Mouse (Mus musculus) c-Kit-negative CD71-positive TER-119-positive erythroid progenitor cells, embryonic 14.5 days (primary cell): ENCODE results near the gene Ebp.

Source experiments
- DNase-seq: peaks from one replicate; pipeline ENCODE4 v3.0.0-alpha.2; 2013; ENCODE audit warnings: low read depth, low spot score

The Ebp gene

DNA sequence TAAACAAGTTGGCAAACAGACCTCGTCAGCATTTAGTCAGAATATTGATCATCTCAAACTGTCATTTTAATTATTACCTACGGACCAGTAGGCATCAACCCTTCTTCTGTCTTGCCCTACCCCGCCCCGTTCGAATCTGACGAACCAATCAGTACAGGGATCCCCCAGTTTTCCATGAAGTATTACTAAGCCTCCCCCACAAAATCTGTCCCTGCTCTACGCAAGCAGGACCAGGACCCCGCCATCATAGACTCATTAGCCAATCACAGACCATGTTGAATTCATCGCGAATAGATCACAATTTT is at the start of gene Ebp:
Ebp (minus strand) TSS at position 94 of the 305 bp plus-strand sequence.
- no peak for DNase-seq

DNA sequence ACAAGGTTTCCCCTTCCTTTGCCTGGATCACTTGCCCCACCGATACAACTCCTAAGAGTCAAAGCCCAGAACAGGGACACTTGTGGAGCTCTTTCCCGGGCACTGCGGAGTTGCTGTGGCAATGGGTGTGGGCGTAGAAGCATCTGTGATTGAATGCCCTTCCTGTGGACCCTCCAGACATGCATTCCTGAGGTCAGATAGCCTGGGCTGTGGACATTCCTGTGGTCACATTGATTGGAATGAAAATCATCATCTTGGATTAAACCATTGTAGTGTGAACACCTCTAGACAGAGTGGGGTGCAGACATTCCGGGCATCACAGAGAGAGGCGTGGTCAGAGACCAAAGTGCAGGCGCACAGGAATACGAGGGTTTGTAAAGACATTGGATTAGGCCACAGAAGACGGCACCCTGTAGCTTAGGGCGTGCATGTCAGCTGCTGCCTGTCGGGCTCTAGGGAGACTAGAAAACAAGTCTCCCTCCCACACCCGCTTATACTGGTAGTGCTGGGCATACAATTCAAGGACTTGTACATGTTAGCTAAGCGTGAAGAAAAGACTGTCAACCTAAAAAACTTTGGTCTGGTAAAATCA is 45.6 kb upstream of the Ebp start:
- DNase-seq: no peak

DNA sequence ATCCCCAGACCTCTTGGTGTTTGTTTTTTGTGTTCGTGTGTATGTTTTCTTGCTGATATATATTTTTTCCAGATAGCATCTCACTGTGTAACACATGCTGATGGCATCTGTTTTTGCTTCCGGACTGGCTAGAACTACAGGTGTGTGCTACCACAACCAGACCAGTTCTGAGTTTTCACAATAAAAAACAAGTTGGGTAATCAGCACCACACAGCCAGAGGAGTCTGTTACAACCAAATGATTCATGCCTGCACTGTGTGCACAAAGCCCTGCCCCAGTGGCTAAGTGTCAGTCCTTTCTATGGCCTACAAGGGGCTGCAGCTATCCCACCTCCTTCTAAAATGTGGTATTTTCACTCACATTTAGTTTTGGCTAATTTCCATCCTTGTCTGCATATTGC is 43.4 kb upstream of the Ebp start:
- no peak for DNase-seq

DNA sequence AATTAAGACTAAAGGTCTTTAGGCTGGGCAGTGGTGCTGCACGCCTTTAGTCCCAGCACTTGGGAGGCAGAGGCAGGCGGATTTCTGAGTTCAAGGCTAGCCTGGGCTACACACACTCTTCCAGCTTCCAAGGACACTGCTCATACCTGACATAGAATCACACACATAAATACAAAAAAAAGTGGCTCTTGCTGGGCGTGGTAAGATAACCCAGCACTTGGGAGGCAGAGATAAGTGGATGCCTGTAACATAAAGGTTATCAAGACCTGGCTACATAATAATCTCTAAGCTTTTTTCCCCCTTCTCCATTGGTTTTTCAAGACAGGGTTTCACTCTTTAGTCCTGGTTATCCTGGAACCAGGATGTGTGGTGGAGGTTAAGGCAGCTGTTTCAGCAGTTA is 40.3 kb upstream of the Ebp start:
- no peak for DNase-seq

DNA sequence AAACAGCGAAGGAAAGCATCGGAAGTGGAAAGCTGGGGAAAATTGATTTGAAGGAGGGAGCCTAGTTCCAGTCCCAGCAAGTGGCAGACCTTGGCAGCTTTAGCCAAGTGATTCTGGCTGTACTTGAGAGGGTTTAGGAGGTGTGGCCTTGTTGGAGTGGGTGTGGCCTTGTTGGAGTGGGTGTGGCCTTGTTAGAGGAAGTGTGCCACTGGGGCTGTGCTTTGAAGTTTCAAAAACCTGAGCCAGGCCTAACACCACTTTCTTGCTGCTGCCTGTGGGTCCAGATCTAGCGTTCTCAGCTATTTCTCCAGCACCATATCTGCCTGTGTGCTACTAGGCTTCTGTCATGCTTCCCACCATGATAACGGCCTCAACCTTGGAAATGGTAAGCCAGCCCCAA is 37.0 kb upstream of the Ebp start:
- DNase-seq: no peak

DNA sequence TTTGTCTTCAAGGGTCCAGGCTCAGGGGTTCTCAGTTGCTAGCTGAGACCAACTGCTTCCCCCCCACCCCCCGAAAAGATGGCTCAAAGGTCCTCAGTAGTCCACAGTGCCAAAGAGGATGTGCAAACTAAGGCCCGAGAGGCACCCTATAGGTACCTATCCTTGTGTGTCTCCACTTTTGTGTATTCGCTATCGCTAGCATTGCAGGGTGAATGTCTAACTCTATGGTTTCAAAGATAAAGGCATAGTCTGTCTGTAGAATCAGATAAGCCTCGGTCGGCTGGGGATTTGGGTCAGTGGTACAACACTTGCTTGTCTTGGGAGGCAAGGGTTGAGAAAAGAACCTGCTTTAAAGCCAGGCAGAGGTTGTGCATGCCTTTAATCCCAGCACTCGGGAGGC is 30.2 kb upstream of the Ebp start:
- no peak for DNase-seq

DNA sequence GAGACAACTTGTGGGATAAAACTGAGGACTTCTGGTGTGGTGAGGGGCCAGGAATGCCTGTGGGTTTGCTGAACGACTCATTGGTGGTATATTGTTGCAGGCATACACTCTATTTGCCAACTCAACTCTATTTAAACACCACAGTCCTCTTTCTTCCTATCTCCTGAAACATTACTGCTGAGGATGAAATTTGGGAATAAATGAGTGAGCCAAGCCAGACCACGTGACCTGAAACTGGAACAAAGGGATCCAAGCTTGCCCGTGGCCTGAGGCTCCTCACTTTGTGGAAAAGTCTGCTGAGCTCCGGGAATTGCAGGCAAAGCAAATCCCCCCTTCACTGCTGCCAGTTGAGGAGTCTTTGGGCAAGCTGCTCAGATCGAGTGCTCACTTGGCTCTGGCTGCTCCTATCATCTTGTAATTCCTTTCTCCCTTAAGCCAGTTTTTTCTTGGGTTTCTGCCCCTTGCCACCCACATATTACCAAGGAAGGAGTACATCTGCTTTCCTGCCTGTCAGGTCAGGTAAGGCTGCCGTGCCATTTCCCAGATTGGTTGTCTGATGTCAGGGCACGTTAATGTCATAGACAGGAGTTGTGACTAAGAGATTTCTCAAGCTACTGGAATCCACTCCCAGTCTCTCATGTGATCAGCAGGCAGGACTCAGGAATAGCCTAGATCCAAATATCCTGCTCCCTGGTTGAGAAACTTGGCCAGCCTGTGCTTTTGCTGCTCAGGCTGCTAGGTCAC is 29.5 kb upstream of the Ebp start:
- DNase-seq: no peak

DNA sequence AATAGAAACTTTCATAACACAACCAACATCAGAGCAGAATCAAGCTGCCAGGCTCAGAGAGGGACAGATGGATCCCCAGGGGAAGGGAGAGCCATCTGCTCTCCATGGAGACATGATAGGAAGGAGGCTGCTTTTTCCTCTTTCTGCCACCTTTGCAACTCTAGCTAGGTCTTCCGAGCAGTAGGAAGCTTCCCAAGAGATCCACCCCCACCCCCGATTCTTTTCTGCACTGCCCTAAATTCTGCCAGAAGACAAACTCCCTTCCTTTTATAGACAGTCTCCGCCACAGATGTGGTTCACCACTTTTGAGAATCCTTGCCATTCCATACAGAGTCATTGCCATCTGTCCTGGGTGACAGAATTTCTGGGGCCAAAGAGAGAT is 29.0 kb upstream of the Ebp start:
- DNase-seq: no peak

DNA sequence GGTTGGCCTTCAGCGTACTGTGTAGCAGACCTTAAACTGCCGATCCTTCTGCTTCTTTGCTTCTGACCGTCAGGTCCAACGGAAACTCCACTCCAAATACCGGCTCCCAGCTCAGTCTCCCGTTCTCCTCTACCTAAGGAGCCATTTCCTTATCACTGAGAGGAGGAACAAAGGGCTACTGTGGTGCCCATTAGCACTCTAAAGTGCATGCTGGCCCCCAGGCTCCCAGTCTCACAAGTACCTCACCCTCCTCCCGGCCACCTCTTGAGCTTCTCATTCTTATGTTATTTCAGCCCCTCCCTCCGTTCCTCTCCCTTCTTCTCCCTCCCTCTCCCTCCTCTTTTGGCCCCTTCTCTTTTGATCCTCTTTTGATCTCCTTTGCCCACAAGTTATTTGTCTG is 26.3 kb upstream of the Ebp start:
- DNase-seq: no peak

DNA sequence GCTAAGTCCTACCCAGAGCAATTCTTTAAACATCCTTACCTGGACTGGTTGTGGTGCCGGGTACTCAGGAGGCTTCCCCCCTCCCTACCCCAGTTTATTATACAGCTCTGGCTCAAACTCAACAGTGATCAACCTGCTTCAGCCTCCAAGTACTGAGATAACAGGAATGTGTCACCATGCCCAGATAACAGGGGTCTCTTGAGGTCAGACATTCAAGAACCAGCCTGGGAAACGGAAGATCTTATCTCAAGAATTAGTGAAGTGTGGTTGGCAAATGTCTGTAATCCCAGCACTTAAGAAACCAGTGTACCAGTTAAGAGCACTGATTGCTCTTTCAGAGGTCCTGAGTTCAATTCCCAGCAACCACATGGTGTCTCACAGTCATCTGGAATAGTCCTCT is 24.8 kb upstream of the Ebp start:
- DNase-seq: no peak

DNA sequence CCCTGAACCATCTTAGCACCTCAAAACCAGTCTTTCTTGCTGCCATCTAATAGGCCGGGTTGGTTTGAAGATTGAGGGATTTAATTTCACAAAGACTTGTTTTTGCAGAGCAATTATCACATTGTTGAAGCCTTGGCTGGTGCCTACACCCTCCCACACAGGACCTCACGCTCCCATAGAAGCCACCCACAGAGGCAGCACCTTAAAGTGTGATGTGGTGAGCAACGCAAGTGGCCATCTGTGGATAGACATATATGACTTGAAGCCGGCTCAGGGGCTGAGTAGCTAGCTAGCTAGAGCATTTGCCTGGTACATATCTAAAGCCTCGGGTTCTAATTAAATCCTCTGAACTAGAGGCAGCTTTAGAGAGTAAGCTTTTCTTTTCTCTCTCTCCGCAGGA is 24.1 kb upstream of the Ebp start:
- DNase-seq: no peak

DNA sequence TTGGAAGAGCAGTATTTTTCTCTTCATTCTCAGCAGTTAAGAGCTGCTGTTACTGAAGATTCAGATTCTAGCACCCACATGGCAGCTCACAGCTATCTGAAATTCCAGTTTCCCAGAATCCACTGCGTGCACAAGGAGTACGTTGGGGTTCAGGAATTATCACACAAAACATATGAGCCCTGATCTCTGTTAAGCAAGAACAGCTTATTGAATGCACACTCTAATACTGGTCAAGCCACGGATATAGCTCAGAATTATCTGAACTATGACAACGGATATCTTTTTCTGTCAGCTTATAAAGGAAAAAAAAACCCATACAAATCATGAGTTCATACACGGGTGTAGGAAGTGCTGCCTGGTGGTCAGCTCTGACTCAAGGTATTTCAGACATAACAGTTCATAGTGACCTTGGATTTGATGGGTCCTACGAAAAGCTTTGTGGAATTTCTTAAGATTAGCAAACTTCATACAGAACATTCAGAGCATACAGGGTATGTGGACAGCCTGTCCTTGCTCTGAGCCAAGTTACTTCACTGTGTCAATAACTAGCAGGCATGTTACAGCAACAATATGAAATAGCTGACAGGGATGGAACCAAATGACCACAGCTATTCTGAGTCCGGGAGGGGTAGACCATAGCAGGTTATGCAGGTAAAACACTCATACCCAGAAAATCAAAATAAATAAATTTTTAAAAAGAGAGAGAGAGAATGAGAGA is 18.3 kb upstream of the Ebp start:
- DNase-seq: no peak

DNA sequence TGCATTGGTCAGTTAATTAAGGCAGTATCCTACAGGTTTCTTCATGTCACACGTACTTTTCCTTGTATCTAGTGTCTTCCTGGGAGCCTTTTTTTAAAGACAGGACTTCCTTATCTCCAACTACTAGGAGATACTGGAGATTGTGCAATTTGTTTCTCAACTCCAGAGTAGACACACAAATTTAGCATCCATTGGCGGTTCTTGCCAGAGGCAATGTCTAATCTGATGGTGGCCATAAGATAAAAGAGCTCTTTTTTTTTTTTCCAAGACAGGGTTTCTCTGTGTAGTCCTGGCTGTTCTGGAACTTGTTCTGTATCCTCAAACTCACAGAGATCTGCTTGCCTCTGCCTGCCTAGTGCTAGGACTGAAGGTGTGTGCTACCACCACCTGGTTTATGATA is 16.4 kb upstream of the Ebp start:
- no peak for DNase-seq

DNA sequence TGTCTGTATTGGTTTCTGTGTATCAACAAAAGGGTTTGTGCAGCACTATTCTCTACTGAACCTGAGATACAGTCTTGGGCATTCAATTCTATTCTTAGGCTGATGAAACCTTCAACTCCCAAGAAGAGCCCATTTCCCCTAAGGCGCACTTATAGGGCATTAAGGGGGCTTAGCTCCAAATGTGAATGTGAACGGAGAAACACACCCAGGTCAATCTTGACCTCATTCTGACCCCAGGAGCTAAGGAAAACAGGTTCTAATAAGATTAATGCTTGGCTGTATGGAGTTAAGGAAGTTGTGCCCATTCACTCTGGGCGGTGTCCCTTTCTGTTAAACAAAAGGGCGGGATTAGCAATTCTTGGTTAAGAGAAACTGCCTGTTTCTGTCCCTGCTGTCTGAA is 13.9 kb upstream of the Ebp start:
- no peak for DNase-seq

DNA sequence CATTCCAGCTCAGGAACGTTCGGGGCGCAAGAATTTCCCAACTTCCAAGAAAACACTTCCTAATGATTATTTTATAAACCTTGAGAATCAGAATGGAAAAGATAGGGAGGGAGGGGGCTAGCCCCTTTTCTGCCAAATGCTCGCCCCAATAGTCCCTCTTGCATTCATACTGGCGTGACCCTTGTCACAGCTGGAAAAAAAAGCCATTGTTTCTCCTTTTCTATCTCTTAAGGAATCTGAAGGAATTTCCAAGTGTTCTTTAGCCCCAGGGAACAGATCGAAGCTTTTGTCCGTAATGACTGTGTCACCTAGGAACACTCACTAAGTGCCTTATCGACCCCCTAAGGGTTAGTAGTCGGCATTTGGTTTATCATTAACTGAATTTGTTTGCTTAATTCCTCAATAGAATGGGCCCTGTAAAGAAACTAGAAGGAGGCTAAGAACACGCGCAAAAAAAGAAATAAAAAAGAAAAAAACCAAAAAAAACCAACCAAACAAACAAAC is 13.4 kb upstream of the Ebp start:
- DNase-seq: no peak

DNA sequence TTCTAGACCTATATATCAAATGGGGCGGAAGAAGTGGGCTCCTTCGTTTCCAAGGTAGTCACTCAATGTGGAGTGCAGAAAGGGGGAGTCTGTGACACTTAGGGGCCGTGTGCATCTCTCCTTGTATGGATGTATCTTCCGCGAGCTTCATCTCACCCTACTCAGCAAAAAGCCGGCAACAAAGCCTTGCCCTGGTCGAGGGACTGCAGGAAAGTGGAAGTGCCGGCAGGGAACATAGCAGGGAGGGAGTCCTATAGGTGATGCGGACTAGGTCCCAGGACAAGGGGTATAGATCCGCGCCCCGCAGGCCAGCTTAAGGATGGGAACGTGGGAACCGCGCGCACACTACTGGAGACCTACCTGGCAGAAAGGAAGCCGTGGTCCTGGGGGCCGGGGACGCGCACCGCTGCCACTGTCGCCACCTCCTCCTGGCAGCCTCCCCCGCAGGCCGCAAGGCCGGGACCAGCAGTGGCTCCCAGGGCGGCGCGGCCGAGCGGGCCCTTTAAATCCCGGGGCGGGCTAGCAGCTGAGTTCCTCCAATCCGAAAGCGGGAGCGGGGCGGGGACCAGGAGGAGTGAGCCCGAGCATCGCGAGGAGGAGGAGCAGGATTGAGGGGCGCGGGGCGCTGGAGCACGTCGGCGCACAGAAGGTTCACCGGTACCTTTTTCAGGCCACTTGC is 12.8 kb upstream of the Ebp start, which contains the start of gene Porcn:
Porcn (minus strand) TSS at position 511 of the 679 bp plus-strand sequence.
- DNase-seq: peak; percentile 33

DNA sequence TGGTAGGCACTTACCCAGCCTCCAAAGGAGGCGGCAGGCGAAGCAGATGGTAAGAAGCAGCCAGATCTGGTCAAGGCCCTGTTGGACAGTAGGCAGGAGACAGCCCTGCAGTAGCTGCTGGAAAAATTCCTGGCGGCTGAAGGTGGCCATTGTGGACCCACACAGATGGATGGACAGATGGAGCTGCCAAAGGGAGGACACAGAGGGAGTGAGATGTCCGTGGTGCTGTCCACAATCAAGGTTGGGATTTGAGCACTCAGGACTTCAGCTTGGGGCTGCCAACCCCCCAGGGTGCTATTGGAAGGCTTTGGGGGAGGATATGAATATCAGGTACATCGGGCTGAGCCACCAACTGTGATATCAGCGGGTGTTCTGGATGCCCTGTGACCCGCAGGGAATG is 12.2 kb upstream of the Ebp start:
- DNase-seq: no peak

DNA sequence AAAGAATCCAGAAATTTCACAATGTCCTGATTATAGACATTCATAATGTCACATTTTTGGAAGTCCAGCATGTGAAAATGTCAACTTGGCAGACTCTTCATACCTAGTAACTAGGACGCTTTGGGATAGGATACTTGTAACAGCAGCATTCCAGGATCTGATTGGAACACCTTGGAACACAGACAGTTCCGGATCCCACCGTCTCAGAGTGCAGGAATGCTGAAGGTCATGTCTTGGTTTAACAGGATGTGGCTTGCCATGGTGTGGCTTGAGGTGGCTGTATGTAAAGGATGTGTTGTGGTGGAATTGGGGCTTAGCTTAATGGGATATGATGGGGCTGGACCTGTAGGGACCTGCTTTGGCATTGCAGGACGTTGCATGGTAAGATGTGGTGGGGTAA is 11.8 kb upstream of the Ebp start:
- DNase-seq: no peak

DNA sequence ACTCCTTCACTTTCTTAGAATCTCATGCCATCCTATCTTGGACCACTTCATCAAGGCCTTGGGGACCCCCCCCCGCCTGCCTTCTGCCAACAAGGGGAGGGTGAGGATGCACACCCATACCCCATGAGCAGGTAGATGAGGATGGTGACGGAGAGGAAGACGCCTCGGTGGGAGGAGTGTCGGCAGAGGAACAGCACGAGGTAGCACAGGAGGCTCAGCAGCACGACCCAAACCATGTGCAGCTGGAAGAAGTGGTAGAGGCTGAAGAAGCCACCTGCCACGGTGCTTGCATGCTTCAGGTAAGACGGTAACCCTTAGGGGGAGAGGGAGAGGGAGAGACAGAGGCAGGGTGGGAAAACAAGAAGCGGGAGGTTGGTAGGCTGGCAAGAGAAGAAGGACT is 10.8 kb upstream of the Ebp start:
- no peak for DNase-seq

DNA sequence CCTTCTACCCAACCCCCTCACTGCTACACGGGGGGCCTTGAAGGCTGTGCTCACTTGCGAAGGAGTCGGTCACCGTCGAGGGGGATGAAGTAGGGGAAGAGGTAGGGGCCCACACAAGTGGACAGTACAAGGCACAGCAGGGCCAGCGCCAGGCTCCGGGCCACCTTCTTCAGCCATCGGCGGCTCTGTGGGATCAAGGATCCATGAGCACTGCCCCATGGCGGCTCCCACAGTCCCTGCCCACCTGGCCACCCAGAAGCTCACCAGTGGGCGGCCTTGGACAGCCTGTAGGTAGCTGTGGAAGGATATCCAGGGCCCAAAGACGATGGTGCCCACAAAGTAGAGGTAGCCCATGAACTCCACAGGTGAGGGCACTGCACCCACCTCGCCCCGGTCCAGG is 9.8 kb upstream of the Ebp start:
- DNase-seq: no peak

DNA sequence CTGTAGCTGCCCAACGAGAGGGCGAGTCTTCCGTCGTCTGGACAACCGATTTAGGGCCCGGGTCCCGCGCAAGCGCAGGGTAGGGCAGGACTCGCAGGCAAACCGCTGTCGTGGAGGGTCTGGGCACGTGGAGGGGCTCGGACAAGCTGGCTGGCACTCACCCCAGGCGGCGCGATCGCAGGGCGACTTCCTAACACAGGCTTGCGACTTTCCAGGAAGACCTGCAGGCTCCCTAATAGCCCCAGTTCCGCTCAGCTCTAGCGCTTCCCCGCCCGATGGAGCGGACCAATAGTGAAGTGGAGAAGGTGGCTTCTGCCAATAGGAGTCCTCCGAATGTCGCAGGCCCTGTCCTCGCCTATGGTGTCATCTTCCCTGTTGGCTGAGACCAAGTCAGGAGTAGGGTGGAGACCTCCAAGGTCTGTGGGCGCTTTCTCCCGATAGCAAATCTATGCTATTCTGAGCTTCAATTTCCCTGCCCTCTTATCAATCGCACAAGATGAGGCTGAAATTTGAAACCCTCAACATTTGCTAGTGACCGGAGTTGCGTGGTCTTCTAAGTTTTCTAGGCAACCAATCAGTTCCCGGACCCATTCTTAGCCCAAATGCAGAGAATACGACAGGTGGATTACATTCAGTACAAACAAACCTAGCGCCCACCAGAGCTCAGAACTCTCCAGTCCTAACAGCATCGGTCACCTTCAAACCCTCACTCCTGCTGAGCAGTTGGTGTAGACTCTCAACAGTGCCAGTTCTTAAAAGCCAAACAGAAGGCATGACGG is 483 bp downstream of the Ebp start:
- DNase-seq: peak; percentile 71
